Mouse (Mus musculus): ENCODE results near the gene Car5a.
A peak's percentile ranks its signal among the peaks of the same experiment; 100 is the strongest.

The Car5a gene

DNA sequence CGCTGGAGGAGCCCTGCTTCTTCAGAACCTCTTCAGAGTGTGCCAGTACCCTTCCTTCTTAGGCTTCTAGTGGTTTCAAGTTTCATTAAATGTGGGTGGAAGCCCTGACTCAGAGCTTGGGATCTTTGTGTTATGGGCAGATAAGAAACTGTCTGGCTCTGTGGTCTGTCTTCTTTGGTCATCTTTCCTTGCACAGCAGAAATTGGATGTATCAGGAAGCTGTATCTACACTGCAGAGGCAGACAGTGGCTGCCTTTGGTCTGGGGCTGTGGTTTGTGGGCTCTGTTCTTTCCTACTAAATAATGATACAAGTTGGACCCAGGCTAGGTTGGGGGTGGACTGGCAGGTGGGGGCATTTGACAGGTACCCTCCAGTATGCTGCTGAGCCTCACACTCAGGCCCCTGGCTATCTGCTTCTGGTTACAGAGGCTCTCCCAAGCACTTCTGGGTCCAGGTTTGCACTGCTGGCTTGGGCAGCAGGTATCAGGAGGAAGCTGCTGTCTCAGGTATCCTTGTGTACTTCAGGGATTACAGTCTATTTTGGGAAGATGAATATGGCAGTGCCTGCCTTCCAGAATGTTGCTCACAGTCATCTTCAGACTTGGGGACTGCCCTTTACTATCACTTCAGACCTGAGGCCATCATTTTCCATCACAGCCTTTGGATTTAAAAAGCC is 11.3 kb upstream of the Car5a start:
- DNase-seq (ENCODE audit: low spot score), result no peak

GRCm38 (mm10) chr8:121954981-121955555 is 10.4 kb upstream of the Car5a start:
- no peak for DNase-seq (ENCODE audit: low spot score)

DNA sequence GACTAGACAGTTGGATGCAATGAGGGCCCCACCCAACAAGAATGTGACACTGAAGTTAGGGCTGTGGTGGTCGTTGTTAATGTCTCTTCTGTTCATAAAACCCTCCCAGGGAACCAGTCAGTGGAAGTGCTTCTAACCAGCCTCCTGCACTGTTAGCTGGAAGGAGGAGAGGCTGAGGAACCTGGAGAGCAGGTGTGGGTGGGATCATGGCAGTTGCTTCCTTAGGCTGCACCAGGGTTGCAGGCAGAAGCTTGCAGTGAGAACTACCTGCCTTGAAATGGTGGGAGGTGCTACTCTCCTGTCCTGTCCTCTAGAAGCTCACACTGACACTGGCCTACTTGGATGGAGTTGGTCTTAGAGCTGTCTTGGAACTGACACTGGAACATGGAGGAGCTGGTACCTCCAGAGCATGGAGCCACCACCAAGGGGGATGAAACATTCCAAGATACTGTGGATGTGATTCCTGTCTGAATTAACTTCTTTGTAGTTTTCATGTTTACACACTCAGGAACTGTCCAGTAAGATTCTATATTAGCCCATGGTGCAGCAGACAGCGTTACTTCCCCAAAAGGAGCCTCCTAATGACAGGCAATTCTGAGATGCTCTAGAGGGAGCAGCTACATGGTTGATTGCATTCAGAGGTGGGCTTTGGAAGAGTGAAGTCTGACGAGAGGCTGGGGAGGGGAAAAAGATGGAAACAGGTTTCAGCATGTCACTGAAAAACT is 9.3 kb upstream of the Car5a start:
- no peak for DNase-seq (ENCODE audit: low spot score)

- no peak for DNase-seq (ENCODE audit: low spot score)
Measured at GRCm38 (mm10) chr8:121952800-121953199, 8.1 kb upstream of the Car5a start.

DNA sequence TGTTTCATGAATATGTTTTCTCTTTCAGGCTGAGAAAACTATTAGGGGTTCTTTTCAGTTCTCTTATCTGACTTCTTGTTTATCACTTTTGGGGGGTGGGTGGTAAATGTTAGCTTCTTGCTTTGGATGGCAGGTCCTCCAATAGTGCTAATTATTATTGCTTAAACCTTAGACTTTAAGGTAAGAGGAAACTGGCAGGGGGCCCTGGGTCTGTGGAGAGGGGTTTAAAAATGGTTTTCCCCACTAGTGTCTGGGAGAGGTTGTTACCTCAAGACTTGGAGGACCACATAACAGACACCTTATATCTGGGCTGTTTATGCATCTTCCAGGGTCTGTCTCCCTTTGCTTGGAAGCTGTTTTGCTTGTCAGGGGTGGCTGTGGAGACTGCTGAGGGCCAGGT is 7.4 kb upstream of the Car5a start:
- no peak for DNase-seq (ENCODE audit: low spot score)

DNA sequence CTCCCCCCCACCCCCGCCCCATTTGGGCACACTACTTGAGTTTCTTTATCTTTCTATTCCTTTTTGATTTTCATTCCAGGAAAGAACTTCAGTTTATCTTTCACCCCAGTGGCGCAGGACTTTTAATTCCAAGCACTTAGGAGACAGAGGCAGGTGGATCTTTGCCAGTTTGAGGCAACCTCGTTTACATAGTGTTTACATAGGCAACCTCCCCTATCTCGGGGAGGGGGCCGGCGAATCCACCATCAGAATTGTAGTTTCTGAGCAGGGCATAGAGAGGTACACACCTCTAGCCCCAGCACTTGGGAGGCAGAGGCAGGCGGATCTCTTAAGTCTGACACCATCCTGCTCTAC is 6.9 kb upstream of the Car5a start:
- no peak for DNase-seq (ENCODE audit: low spot score)

GRCm38 (mm10) chr8:121950749-121951655 is 6.3 kb upstream of the Car5a start:
- DNase-seq (ENCODE audit: low spot score), result peak; percentile 57

- peak; percentile 99 for DNase-seq (ENCODE audit: low spot score)
Measured at GRCm38 (mm10) chr8:121949941-121950748, 5.4 kb upstream of the Car5a start.

DNA sequence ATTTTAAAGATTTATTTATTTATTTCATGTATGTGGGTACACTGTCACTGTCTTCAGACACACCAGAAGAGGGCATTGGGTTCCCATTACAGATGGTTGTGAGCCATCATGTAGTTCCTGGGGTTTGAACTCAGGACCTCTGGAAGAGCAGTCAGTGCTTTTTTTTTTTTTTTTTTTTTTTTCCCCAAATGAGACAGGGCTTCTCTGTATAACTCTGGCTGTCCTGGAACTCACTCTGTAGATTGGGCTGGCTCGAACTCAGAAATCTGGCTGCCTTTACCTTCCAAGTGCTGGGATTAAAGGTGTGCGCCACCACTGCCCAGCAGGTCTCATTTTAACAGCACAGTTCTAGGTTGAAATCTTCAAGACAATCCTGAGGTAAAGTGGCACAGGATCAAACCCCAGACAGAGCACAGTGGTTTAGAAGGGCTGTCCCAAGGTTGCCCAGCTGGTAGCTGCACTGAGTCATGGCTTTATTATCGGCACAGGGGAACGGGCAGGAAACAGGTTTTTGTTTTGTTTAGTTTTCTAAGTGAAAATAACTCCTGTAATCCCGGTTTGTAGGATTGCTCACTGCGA is 4.6 kb upstream of the Car5a start, which contains the start of gene Banp:
Banp (plus strand) TSS at position 529 of the 579 bp plus-strand sequence.
- no peak for DNase-seq (ENCODE audit: low spot score)

DNA sequence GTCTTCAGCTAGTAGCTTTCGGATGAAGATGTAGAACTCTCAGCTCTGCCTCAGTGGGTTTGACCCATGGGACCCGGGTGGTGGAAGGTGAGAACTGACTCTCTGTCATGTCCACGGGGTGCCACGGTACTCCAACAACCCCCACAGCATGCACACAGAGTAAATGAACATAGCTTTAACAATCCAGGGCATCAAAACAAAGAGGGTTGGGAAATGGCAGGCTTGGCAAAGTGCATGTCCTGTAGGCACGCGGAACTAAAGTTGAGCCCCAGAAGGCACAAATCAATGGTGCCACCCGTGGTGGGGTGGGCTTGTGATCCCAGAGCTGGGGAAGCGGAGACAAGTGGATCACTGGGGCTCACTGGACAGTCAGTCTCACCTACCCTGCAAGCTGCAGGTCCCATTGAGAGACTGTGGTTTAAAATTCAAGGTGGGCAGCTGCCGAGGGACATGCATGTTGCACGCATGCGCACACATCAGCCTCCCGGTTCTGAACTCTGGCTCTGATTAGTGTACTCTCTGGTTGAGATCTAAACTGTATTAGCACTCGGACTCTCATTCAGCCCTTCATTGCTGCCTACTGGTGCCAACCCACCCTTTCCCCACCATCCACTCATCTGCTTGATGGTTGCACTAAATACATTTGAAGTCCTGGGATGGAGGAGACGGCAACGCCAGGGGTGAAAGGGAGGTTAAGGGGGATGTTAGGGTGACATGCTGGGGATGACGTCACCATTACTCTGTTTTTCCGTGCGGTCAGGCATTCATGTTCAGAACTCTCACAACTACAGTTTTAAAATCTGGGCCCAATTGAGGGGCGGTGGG is 3.8 kb upstream of the Car5a start:
- no peak for DNase-seq (ENCODE audit: low spot score)

DNA sequence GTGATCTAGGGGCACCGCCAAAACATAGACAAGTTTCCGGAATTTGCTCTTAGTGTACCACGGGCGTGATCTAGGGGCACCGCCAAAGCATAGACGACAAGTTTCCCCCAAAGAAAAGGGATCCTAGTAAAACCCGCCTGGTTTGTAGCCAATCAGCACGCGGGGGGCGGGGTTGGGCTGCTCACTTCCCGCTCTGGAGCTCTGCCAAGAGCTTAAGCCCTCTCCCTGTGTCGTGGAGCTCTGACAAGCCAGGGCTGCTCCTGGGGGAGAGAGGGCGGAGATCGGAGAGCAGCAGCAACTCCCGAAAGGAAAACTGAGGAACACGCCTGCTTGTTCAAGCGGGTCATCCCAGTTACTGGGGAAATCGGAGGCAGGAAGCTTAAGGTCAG is 3.0 kb upstream of the Car5a start:
- DNase-seq (ENCODE audit: low spot score), result peak; percentile 96

DNA sequence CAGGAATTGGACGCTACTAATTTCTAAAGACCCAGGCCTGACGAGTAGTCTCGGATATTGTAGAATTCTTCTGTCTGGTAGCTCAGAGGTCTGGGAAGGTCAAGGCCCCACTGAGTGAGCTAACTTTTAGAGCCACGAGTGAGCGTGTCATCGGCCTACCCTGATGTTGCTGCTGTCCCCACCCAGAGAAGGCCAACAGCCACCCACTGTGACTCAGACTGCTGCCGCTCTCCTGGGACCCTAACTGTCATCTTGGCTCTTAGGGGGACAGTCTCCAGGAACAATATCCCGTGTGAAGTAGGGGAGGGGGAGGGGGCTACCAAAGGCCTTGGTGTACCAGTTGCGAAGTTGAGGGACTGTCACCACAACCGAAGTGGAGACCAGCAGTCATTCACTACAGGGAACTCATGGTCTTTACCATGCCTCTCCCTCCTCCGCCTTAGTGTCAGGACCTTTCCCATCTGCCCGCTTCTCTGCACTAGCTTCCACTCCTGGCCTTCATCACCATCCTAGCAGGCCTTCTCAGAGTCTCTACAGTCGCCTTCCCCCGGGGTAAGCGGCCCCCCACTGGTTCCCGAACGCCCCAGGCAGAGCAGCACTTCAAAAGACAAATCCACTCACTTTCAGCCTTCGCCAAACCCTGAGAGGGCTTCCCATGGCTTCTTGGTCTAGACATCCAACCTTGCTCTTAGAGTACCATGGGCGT is 2.5 kb upstream of the Car5a start:
- DNase-seq (ENCODE audit: low spot score), result no peak

GRCm38 (mm10) chr8:121946351-121946750 is 1.6 kb upstream of the Car5a start:
- DNase-seq (ENCODE audit: low spot score), result no peak

DNA sequence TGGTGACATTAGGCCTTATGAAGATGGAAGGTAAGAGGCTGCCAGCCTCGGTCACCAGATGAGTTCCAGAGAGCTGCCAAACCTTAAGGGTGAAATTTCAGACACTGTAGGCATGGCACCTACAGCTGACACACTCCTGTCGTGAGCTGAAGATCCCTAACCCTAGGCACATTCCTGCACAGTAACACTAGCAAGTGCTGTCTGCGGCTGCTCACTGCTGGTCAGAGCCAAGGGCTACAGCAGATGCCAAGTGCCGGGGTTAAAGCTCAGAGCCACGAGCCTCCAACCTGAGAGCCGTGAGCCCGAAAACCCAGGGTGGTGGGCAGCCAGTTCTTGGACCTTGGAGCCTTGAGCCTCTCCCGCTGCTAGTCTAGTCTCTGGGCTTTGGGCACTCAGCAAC is 988 bp downstream of the Car5a start:
- no peak for DNase-seq (ENCODE audit: low spot score)

GRCm38 (mm10) chr8:121943057-121943540 is 1.6 kb downstream of the Car5a start:
- DNase-seq (ENCODE audit: low spot score), result no peak

DNA sequence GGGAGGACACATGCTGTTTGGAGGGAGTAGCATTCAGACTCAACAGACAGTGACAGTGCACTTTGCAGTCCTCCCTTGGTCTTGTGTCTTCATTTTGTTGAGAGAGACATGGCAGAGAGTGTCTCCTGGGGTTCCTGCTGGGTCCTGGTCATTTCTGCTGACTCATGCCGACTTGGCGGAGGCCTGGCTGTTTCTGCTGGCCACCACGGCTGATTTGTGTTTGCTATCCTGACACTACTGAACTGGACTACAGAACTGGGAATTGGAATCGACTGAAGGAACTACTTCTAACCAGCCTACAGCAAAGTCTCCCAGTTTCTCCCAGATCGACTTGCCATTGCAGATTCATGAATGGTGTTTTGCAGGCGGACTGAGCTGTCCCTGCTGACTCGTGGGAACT is 6.0 kb downstream of the Car5a start:
- no peak for DNase-seq (ENCODE audit: low spot score)

- no peak for DNase-seq (ENCODE audit: low spot score)
Measured at GRCm38 (mm10) chr8:121936391-121936790, 8.3 kb downstream of the Car5a start.

DNA sequence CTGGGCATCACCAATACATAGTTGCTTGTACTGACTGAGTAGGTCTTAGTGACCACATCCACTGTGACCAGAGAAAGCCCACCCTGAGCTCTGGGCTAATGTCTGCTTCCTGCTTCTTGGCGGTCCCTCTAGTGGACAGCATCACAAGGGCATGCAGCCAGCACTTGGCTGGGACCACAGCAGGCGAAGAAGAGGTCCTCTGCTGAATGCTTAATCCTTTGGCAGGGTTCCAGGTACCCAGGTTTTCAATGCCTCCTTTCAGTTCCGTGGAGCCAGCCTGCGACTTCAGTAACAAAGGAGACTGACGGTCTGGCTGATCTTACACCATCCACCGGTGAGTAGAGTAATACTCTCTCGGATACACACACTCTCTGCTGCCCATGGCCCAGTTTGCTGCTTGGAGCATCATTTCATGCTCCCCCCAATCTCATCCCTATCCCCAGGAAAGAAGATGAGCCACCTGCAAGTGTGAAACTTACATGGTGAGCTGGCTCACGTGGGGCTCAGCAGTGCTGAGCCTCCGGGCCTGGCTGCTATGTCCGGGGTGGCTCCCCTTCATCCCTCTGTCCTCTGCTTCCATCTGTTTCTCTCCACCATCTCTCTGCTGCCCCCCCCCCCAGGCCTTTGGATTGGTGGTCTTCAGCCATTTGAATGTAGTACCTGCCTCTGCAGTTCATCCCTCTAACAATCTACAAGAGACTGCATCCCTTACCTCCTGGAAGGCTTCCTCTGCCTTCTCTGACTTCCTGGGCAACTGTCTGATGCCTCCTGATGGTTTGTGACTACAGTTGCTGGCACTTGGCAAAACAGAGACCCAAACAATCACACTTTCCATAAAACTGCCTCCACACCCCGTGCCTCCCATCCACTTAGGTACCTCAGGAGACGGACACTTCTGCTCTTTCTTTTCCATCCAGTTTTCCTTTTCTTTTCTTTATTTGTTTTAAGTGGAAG is 9.1 kb downstream of the Car5a start:
- DNase-seq (ENCODE audit: low spot score), result peak; percentile 50
